ENCODE assay signal across 14 mouse cellular contexts in the genomic region with DNA sequence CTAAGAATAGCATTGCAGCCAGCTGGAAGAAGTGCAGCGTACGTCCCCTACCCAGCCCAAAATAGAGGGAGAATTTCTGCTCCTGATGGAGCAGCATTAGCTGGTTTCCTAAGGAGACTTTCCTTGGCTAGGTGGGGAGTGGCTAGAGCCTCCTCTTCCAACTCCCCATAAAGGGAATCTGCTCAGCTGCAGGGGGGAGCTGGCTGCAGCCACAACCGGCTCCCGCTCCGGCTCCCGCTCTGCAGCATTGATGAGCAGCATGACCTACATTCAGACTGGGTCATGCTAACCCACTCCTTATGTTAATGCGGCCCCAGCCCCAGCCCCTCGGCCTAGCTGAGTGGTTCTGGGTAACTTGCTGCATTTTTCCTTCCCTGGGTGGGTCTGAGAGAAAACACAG. TPM values are rescaled to one million over a fixed set of nuclear protein-coding genes. Genes with fewer than 3 reads are reported as not detected.
DNase-seq lines count a peak whose midpoint lies in the region; ATAC-seq lines count a peak whose summit lies in the region.
"Had no signal": no experiment of that assay in that cellular context is flagged by ENCODE, and none has a peak within 500 bp of the region (broad histone marks: within the 10 kb centered on the region; RNA-seq: fewer than 3 reads in every experiment).

No protein-coding gene starts in this region.

- H3K4me2 ChIP-seq in embryonic facial prominence, embryonic 14.5 days (ENCODE audit: low read depth, low read length) = no peak overlapping the region
- H3K4me2 ChIP-seq in neural tube, embryonic 13.5 days = no peak overlapping the region
- H3K4me2 ChIP-seq in intestine, embryonic 16.5 days (ENCODE audit: low read depth, low read length) = no peak overlapping the region
- H3K4me2 ChIP-seq: embryonic facial prominence, embryonic 13.5 days had no signal

- WGBS in embryonic facial prominence, embryonic 14.5 days = 80% methylated on average over 8 of the region's 8 CpGs
- WGBS in embryonic facial prominence, embryonic 10.5 days = 84% methylated on average over 8 of the region's 8 CpGs
- WGBS in neural tube, embryonic 13.5 days = 52% methylated on average over 8 of the region's 8 CpGs
- WGBS in midbrain, embryonic 10.5 days = 65% methylated on average over 8 of the region's 8 CpGs
- 81% methylated on average over 8 of the region's 8 CpGs for WGBS in intestine, embryonic 16.5 days

- peaks cover 89% of the 10 kb centered on the region for H3K36me3 ChIP-seq in embryonic facial prominence, embryonic 14.5 days (ENCODE audit: control insufficient read depth, insufficient read depth, low read length)
- peaks cover 99% of the 10 kb centered on the region for H3K36me3 ChIP-seq in embryonic facial prominence, embryonic 10.5 days (replicated peaks)
- H3K36me3 ChIP-seq in neural tube, embryonic 13.5 days = peaks cover 91% of the 10 kb centered on the region
- H3K36me3 ChIP-seq in midbrain, embryonic 10.5 days = peaks cover 99% of the 10 kb centered on the region
- H3K36me3 ChIP-seq in intestine, embryonic 16.5 days (ENCODE audit: control insufficient read depth, insufficient read depth, low read length) = peaks cover 31% of the 10 kb centered on the region

- no peaks in the 10 kb centered on the region for H3K27me3 ChIP-seq in embryonic facial prominence, embryonic 14.5 days (replicated peaks; ENCODE audit: control insufficient read depth, insufficient read depth, low read length)
- H3K27me3 ChIP-seq in embryonic facial prominence, embryonic 10.5 days (replicated peaks; ENCODE audit: low read depth, poor library complexity, severe bottlenecking) = no peaks in the 10 kb centered on the region
- no peaks in the 10 kb centered on the region for H3K27me3 ChIP-seq in neural tube, embryonic 13.5 days
- H3K27me3 ChIP-seq in midbrain, embryonic 10.5 days (ENCODE audit: low read depth, poor library complexity, severe bottlenecking) = no peaks in the 10 kb centered on the region
- H3K27me3 ChIP-seq in intestine, embryonic 16.5 days (replicated peaks; ENCODE audit: control insufficient read depth, insufficient read depth, low read length) = no peaks in the 10 kb centered on the region
- H3K27me3 ChIP-seq: embryonic facial prominence, embryonic 13.5 days had no signal

- H3K27ac ChIP-seq in embryonic facial prominence, embryonic 14.5 days (replicated peaks; ENCODE audit: low read depth, low read length) = no peak overlapping the region
- H3K27ac ChIP-seq in embryonic facial prominence, embryonic 10.5 days (replicated peaks) = no peak overlapping the region
- H3K27ac ChIP-seq in neural tube, embryonic 13.5 days (replicated peaks) = peak overlapping the region; percentile 52; the same call in 1 of the 2 replicates
- peak overlapping the region; percentile 42; the same call in 1 of the 2 replicates for H3K27ac ChIP-seq in midbrain, embryonic 10.5 days (replicated peaks)
- H3K27ac ChIP-seq in intestine, embryonic 16.5 days (ENCODE audit: low read length) = no peak overlapping the region
- H3K27ac ChIP-seq: embryonic facial prominence, embryonic 13.5 days; liver, embryonic 14.5 days had no signal

- H3K4me1 ChIP-seq in embryonic facial prominence, embryonic 14.5 days (ENCODE audit: control insufficient read depth, insufficient read depth, low read length) = no peaks in the 10 kb centered on the region
- no peaks in the 10 kb centered on the region for H3K4me1 ChIP-seq in embryonic facial prominence, embryonic 10.5 days
- peaks cover 13% of the 10 kb centered on the region; the same call in 1 of the 2 replicates for H3K4me1 ChIP-seq in neural tube, embryonic 13.5 days (replicated peaks)
- peaks cover 13% of the 10 kb centered on the region for H3K4me1 ChIP-seq in midbrain, embryonic 10.5 days
- no peaks in the 10 kb centered on the region for H3K4me1 ChIP-seq in intestine, embryonic 16.5 days (ENCODE audit: control insufficient read depth, insufficient read depth, low read length)
- H3K4me1 ChIP-seq: embryonic facial prominence, embryonic 13.5 days had no signal

- H3K9me3 ChIP-seq in embryonic facial prominence, embryonic 14.5 days (ENCODE audit: control insufficient read depth, low read length) = no peaks in the 10 kb centered on the region
- no peaks in the 10 kb centered on the region for H3K9me3 ChIP-seq in embryonic facial prominence, embryonic 10.5 days
- H3K9me3 ChIP-seq in neural tube, embryonic 13.5 days = no peaks in the 10 kb centered on the region
- H3K9me3 ChIP-seq in midbrain, embryonic 10.5 days (replicated peaks) = no peaks in the 10 kb centered on the region
- H3K9me3 ChIP-seq in intestine, embryonic 16.5 days (ENCODE audit: control insufficient read depth, low read length) = no peaks in the 10 kb centered on the region
- H3K9me3 ChIP-seq: embryonic facial prominence, embryonic 13.5 days had no signal

- ATAC-seq in embryonic facial prominence, embryonic 14.5 days (ENCODE audit: low read depth) = peak; percentile 19; the same call in 1 of the 2 replicates
- peak; percentile 54 for ATAC-seq in neural tube, embryonic 13.5 days (ENCODE audit: low read depth)
- ATAC-seq in intestine, embryonic 16.5 days = no peak

- no peak overlapping the region for H3K9ac ChIP-seq in embryonic facial prominence, embryonic 14.5 days (ENCODE audit: low read depth, low read length)
- no peak overlapping the region for H3K9ac ChIP-seq in neural tube, embryonic 13.5 days
- no peak overlapping the region for H3K9ac ChIP-seq in intestine, embryonic 16.5 days (ENCODE audit: low read depth, low read length)
- H3K9ac ChIP-seq: embryonic facial prominence, embryonic 13.5 days; liver, embryonic 14.5 days had no signal

- no peak for DNase-seq in embryonic facial prominence, embryonic 14.5 days (ENCODE audit: low spot score)
- DNase-seq in embryonic facial prominence, embryonic 10.5 days (ENCODE audit: low spot score) = no peak
- no peak for DNase-seq in neural tube, embryonic 10.5 days (ENCODE audit: extremely low spot score, low spot score)
- DNase-seq in midbrain, embryonic 10.5 days (ENCODE audit: low spot score) = no peak
- DNase-seq in telencephalon, adult 2 months (ENCODE audit: low read depth, low spot score) = peak; percentile 38
- DNase-seq in thymus, postnatal 0 days (ENCODE audit: low spot score) = no peak
- DNase-seq: kidney, postnatal 25 days; lung, postnatal 4 days; right cerebral cortex, postnatal 14 days; thymus, postnatal 4 days had no signal

- no peak overlapping the region for H3K4me3 ChIP-seq in embryonic facial prominence, embryonic 14.5 days (ENCODE audit: low read depth, low read length)
- no peak overlapping the region for H3K4me3 ChIP-seq in embryonic facial prominence, embryonic 10.5 days
- H3K4me3 ChIP-seq in neural tube, embryonic 13.5 days = no peak overlapping the region
- no peak overlapping the region for H3K4me3 ChIP-seq in midbrain, embryonic 10.5 days
- H3K4me3 ChIP-seq in intestine, embryonic 16.5 days (ENCODE audit: low read length) = no peak overlapping the region
- H3K4me3 ChIP-seq: embryonic facial prominence, embryonic 13.5 days had no signal

RNA-seq across cellular contexts. Expression of a gene that starts 27.4 kb away (rescaled TPM):
- polyA plus RNA-seq in embryonic facial prominence, embryonic 14.5 days (2014; fragmentation: Nextera tagmentation; extraction: Ambion mirVana) = 91.3 and 95.5 TPM in 2 replicates
- 129 and 136 TPM in 2 replicates for polyA plus RNA-seq in embryonic facial prominence, embryonic 10.5 days (2016; fragmentation: Nextera tagmentation; extraction: Ambion mirVana)
- polyA plus RNA-seq in neural tube, embryonic 13.5 days (2015; fragmentation: Nextera tagmentation; extraction: Ambion mirVana) = 76.9 and 80.9 TPM in 2 replicates
- 122 and 123 TPM in 2 replicates for polyA plus RNA-seq in midbrain, embryonic 10.5 days (2016; fragmentation: Nextera tagmentation; extraction: Ambion mirVana)
- 112 and 117 TPM in 2 replicates for polyA plus RNA-seq in intestine, embryonic 16.5 days (2015; fragmentation: Nextera tagmentation; extraction: Ambion mirVana)
- polyA plus RNA-seq in thymus, postnatal 0 days (2015; fragmentation: Nextera tagmentation; extraction: Ambion mirVana) = 78.1 and 80.6 TPM in 2 replicates

RNA-seq across cellular contexts. Expression of a gene that starts 27.5 kb away (rescaled TPM):
- polyA plus RNA-seq in embryonic facial prominence, embryonic 14.5 days (2014; fragmentation: Nextera tagmentation; extraction: Ambion mirVana) = 5.3 and 8.6 TPM in 2 replicates
- 8.1 and 10.4 TPM in 2 replicates for polyA plus RNA-seq in embryonic facial prominence, embryonic 10.5 days (2016; fragmentation: Nextera tagmentation; extraction: Ambion mirVana)
- polyA plus RNA-seq in neural tube, embryonic 13.5 days (2015; fragmentation: Nextera tagmentation; extraction: Ambion mirVana) = 4.5 and 6.9 TPM in 2 replicates
- 7.6 and 9.9 TPM in 2 replicates for polyA plus RNA-seq in midbrain, embryonic 10.5 days (2016; fragmentation: Nextera tagmentation; extraction: Ambion mirVana)
- polyA plus RNA-seq in intestine, embryonic 16.5 days (2015; fragmentation: Nextera tagmentation; extraction: Ambion mirVana) = 7.2 and 7.7 TPM in 2 replicates
- polyA plus RNA-seq in thymus, postnatal 0 days (2015; fragmentation: Nextera tagmentation; extraction: Ambion mirVana) = 5.0 and 5.3 TPM in 2 replicates

RNA-seq across cellular contexts. Expression of a gene that starts 57.4 kb away (rescaled TPM):
- 0.11 TPM in 1 of 2 replicates, not detected in the other for polyA plus RNA-seq in embryonic facial prominence, embryonic 14.5 days (2014; fragmentation: Nextera tagmentation; extraction: Ambion mirVana)
- 0.21 and 0.22 TPM in 2 replicates for polyA plus RNA-seq in embryonic facial prominence, embryonic 10.5 days (2016; fragmentation: Nextera tagmentation; extraction: Ambion mirVana)
- not detected in 2 replicates for polyA plus RNA-seq in neural tube, embryonic 13.5 days (2015; fragmentation: Nextera tagmentation; extraction: Ambion mirVana)
- polyA plus RNA-seq in midbrain, embryonic 10.5 days (2016; fragmentation: Nextera tagmentation; extraction: Ambion mirVana) = 0.11 and 0.22 TPM in 2 replicates
- not detected in 2 replicates for polyA plus RNA-seq in intestine, embryonic 16.5 days (2015; fragmentation: Nextera tagmentation; extraction: Ambion mirVana)
- polyA plus RNA-seq in thymus, postnatal 0 days (2015; fragmentation: Nextera tagmentation; extraction: Ambion mirVana) = not detected in 2 replicates
- polyA plus RNA-seq: embryonic facial prominence, embryonic 13.5 days; liver, embryonic 14.5 days had no signal

Comparison
In these comparisons a context has a peak if more than half of its experiments do, and no peak if none do; other contexts are left out.
1. H3K27ac ChIP-seq: peak in neural tube, embryonic 13.5 days (single experiment) and midbrain, embryonic 10.5 days (single experiment); none in embryonic facial prominence, embryonic 14.5 days (single experiment), embryonic facial prominence, embryonic 10.5 days (single experiment) and intestine, embryonic 16.5 days (single experiment).